Mouse (Mus musculus): ENCODE measurements around the gene Esam.

Gene Esam

GRCm38 (mm10) chr9:37528225-37528970, 520 bp downstream of the Esam start:
- in situ Hi-C loops (cut with MboI; ENCODE audit: low pct_unique_long_range_greater_than_20kb in 1 of 2, low sequenced_read_pairs in 2 of 2, unreplicated experiment in 1 of 2): no loop called here

DNA sequence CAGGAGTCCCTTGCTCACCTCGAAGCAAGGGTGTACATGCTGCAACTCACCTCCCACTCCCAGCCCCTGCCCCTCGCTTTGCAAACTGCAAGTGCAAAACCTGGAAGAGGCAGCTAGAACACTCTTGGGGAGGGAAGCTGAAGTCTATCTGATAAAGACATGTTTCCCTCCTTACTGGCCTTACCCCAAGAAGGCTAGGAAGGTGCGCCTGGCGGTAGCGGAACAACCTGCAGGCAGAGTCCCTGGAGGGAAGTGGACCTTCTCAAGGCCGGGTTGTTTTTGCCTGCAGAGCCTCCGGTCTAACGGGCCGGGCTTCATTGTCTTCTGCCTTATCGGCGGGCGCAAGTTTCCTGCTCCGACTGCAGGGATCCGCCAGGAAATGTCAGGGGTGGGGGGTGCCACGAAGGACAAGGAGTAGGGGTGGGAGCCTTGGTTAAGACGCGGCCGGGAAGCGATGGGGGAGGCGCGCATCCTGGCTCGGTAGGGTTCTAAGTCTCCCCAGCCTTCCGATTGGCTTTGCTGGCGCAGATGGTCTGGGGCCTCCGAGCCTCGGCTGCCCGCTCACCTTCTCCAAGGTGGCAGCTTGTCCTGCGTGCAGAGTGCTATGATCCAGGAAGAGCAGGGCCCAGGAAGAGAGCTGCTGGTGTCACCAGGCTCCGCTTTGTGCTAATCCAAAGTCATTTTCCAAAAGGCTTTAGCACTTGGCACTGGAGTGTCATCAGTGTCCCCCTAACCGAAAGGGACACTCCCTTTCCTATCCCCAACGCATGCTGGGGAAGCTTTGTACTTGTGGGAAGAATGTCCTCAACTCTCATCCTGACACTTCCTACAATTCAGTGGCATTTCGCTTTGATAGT, 2.4 kb downstream of the Esam start:
- in situ Hi-C loops (cut with MboI; ENCODE audit: low pct_unique_long_range_greater_than_20kb in 1 of 2, low sequenced_read_pairs in 2 of 2, unreplicated experiment in 1 of 2): no loop called here

- in situ Hi-C loops (cut with MboI; ENCODE audit: low pct_unique_long_range_greater_than_20kb in 1 of 2, low sequenced_read_pairs in 2 of 2, unreplicated experiment in 1 of 2): no loop called here
These were observed 3.2 kb downstream of the Esam start for GRCm38 (mm10) chr9:37530888-37531705.

DNA sequence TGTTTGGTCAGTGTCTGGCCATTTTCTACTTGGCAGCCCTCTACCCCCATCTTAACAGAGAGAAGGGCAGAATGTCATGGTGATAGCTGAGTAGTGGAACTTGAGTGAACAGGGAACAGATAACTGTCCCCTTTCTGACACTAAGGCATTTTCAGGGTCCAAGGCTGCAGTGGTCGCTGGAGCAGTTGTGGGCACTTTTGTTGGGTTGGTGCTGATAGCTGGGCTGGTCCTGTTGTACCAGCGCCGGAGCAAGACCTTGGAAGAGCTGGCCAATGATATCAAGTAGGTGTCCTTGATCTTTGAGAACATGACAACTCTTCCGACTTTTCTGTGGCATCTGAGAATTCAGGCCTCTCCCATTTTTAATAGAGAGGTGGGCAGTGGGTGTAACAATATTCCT, 9.0 kb downstream of the Esam start:
- in situ Hi-C loops (cut with MboI; ENCODE audit: low pct_unique_long_range_greater_than_20kb in 1 of 2, low sequenced_read_pairs in 2 of 2, unreplicated experiment in 1 of 2): no loop called here

DNA sequence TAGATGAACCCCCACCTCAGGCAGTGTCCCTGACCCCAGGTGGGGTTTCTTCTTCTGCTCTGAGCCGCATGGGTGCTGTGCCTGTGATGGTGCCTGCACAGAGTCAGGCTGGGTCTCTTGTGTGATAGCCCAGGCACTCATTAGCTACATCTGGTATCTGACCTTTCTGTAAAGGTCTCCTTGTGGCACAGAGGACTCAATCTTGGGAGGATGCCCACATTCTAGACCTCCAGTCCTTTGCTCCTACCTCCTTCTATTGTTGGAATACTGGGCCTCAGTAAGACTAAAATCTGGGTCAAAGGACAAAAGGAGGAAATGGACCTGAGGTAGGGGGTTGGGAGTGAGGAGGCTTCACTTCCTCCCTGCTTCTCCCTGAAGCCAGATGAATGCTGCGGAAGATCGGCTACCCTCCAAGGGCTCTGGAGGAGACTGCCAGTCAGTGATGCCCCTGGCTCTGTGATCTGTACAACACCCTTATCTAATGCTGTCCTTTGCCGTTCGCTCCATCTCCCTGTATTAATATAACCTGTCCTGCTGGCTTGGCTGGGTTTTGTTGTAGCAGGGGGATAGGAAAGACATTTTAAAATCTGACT, 9.9 kb downstream of the Esam start:
- in situ Hi-C loops (cut with MboI; ENCODE audit: low pct_unique_long_range_greater_than_20kb in 1 of 2, low sequenced_read_pairs in 2 of 2, unreplicated experiment in 1 of 2): no loop called here

GRCm38 (mm10) chr9:37539170-37540025, 11.5 kb downstream of the Esam start, which contains the start of gene Vsig2:
Gene Vsig2, plus strand, starts transcription at chr9:37539255.
- in situ Hi-C loops (cut with MboI; ENCODE audit: low pct_unique_long_range_greater_than_20kb in 1 of 2, low sequenced_read_pairs in 2 of 2, unreplicated experiment in 1 of 2): no loop called here

- in situ Hi-C loops (cut with MboI; ENCODE audit: low pct_unique_long_range_greater_than_20kb in 1 of 2, low sequenced_read_pairs in 2 of 2, unreplicated experiment in 1 of 2): no loop called here
These were observed 12.3 kb downstream of the Esam start for GRCm38 (mm10) chr9:37540226-37540625.

- in situ Hi-C loops (cut with MboI; ENCODE audit: low pct_unique_long_range_greater_than_20kb in 1 of 2, low sequenced_read_pairs in 2 of 2, unreplicated experiment in 1 of 2): no loop called here
These were observed 13.1 kb downstream of the Esam start for GRCm38 (mm10) chr9:37540701-37541575.

GRCm38 (mm10) chr9:37541851-37542642, 14.2 kb downstream of the Esam start:
- in situ Hi-C loops (cut with MboI; ENCODE audit: low pct_unique_long_range_greater_than_20kb in 1 of 2, low sequenced_read_pairs in 2 of 2, unreplicated experiment in 1 of 2): no loop called here

- in situ Hi-C loops (cut with MboI; ENCODE audit: low pct_unique_long_range_greater_than_20kb in 1 of 2, low sequenced_read_pairs in 2 of 2, unreplicated experiment in 1 of 2): no loop called here
These were observed 16.1 kb downstream of the Esam start for GRCm38 (mm10) chr9:37543869-37544440.

- in situ Hi-C loops (cut with MboI; ENCODE audit: low pct_unique_long_range_greater_than_20kb in 1 of 2, low sequenced_read_pairs in 2 of 2, unreplicated experiment in 1 of 2): no loop called here
These were observed 16.7 kb downstream of the Esam start for GRCm38 (mm10) chr9:37544447-37545165.

GRCm38 (mm10) chr9:37545166-37545610, 17.3 kb downstream of the Esam start:
- in situ Hi-C loops (cut with MboI; ENCODE audit: low pct_unique_long_range_greater_than_20kb in 1 of 2, low sequenced_read_pairs in 2 of 2, unreplicated experiment in 1 of 2): no loop called here

DNA sequence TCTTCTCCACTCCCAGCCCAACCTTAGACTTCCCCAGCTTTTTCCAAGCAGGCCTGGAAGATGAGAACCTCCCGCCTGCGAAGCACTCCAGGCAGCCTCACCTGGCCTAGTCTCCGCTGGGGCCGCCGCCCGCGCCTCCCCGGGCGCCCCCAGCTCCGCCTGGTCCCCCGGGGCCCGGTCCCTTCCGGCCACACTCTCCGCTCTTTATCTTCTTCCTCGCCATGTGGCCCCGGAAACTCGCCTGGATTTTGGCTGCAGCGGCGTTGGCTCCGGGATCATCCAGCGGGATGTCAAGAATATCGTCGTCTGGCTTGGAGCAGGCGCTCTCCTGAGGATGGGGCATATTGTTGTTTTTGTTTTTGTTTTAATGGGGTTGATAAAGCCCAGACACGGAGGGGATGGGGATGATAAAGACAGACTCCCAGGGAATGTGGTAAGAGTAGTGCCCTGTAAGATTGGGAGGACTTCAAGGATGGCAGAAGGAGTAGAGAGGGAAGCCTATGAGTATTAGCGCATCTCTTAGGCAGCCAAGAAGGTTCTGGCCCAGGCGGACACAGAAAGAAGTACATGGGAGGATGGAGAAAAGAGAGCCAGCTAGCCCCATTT, 18.1 kb downstream of the Esam start:
- in situ Hi-C loops (cut with MboI; ENCODE audit: low pct_unique_long_range_greater_than_20kb in 1 of 2, low sequenced_read_pairs in 2 of 2, unreplicated experiment in 1 of 2): no loop called here

GRCm38 (mm10) chr9:37546889-37547288, 19.0 kb downstream of the Esam start:
- in situ Hi-C loops (cut with MboI; ENCODE audit: low pct_unique_long_range_greater_than_20kb in 1 of 2, low sequenced_read_pairs in 2 of 2, unreplicated experiment in 1 of 2): no loop called here

DNA sequence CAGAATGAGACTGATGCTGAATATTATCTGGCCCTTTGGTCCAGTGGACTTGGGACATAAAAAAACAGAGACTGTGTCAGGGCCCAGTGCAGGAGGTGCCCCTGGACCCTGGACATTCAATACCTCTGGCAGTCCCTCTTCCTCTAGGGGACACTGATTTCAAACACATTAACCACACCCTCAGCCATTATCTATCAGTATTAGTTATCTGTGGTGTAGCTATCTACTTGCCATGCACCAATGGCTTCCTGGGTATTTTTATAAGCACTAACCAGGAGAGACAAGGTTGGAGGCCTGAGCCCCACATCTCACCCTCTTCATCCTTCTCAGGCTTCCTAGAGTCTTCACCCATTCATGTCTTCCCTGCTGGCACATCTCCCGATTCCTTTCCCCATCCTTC, 22.6 kb downstream of the Esam start:
- in situ Hi-C loops (cut with MboI; ENCODE audit: low pct_unique_long_range_greater_than_20kb in 1 of 2, low sequenced_read_pairs in 2 of 2, unreplicated experiment in 1 of 2): no loop called here

All from mouse embryonic stem cell (cell line).